Mouse (Mus musculus) liver, adult 2 months (tissue): ENCODE results near the gene Slc22a17. TPM values are rescaled to one million over a fixed set of nuclear protein-coding genes. Genes with fewer than 3 reads are reported as not detected.

Experiments
- DNase-seq: peaks from one replicate; pipeline ENCODE4 v3.0.0-alpha.2; 2011; ENCODE audit warnings: low read depth, low spot score; ENCODE audit errors: extremely low read depth
- H3K27ac ChIP-seq: fragments of 200-500 bp; replicated peaks from 2 replicates; pipeline ENCODE4 v1.5.1; 2012; ENCODE audit warnings: low read depth, mild to moderate bottlenecking, control low read depth, inconsistent platforms, low read length; ENCODE audit not compliant: insufficient read depth
- H3K27me3 ChIP-seq: fragments of 200-500 bp; 2 replicates; pipeline ENCODE4 v1.6.1; 2012; ENCODE audit warnings: mild to moderate bottlenecking, moderate library complexity, low read length, inconsistent platforms; ENCODE audit not compliant: control insufficient read depth, insufficient read depth
- H3K36me3 ChIP-seq: fragments of 200-500 bp; 2 replicates; pipeline ENCODE4 v1.6.1; 2012; ENCODE audit warnings: low read length, inconsistent platforms; ENCODE audit not compliant: control insufficient read depth, insufficient read depth
- H3K4me1 ChIP-seq: fragments of 200-500 bp; 2 replicates; pipeline ENCODE4 v1.6.1; 2011; ENCODE audit warnings: low read length; ENCODE audit not compliant: control insufficient read depth, insufficient read depth
- H3K4me3 ChIP-seq: fragments of 200-500 bp; 2 replicates; pipeline ENCODE4 v1.5.1; 2011; ENCODE audit warnings: low read depth, mild to moderate bottlenecking, control low read depth, low read length, moderate library complexity; ENCODE audit not compliant: insufficient read depth
- H3K79me2 ChIP-seq: fragments of 200-500 bp; 2 replicates; pipeline ENCODE4 v1.6.1; 2012; ENCODE audit warnings: inconsistent platforms, mild to moderate bottlenecking, low read length, moderate library complexity; ENCODE audit not compliant: control insufficient read depth, insufficient read depth
- H3K9ac ChIP-seq: fragments of 200-500 bp; 2 replicates; pipeline ENCODE4 v1.6.1; 2012; ENCODE audit warnings: low read depth, mild to moderate bottlenecking, control low read depth, inconsistent platforms, low read length
- CTCF ChIP-seq: fragments of 200-500 bp; IDR thresholded peaks from 2 replicates; pipeline ENCODE4 v1.5.1; 2011; ENCODE audit warnings: low read depth, low read length, control low read depth
- POLR2A ChIP-seq: fragments of 200-500 bp; IDR thresholded peaks from 2 replicates; pipeline ENCODE4 v1.6.1; 2011; ENCODE audit warnings: low read length, control low read depth; ENCODE audit not compliant: insufficient read depth; ENCODE audit errors: extremely low read depth
- WGBS: fragments of 180-500 bp; shearing (Covaris S2); methylation state at CpG from one replicate; pipeline ENCODE4 v1.1.7; 2018; 5-methylcytosine and 5-hydroxymethylcytosine counted together
- polyA plus RNA-seq: library from polyadenylated mRNA; depleted of rRNA; stranded (reverse); fragments of >200 nt; gene quantifications from 2 replicates; pipeline ENCODE4 v1.2.3, GENCODE M21; 2012
- total RNA-seq: library from RNA; depleted of rRNA; stranded (reverse); fragments of >200 nt; gene quantifications from 2 replicates; pipeline ENCODE4 v1.2.3, GENCODE M21; 2014

Gene Slc22a17
- total and polyA plus RNA-seq, 2 experiments: 0.46 to 2.7 TPM

GRCm38 (mm10) chr14:54897445-54897844, 15.5 kb downstream of the Slc22a17 start:
- H3K79me2 ChIP-seq: no peaks in the 10 kb centered on the region; the same call in 1 of the 2 replicates
- H3K27me3 ChIP-seq: no peaks in the 10 kb centered on the region
- DNase-seq: no peak
- no peak for TF ChIP-seq CTCF
- no peak for TF ChIP-seq POLR2A
- peaks cover 8% of the 10 kb centered on the region for H3K4me1 ChIP-seq
- H3K36me3 ChIP-seq: peaks cover 27% of the 10 kb centered on the region
- 29% methylated on average over 2 of the region's 2 CpGs for WGBS
- H3K27ac ChIP-seq: no peak overlapping the region
- no peak overlapping the region for H3K9ac ChIP-seq
- no peak overlapping the region for H3K4me3 ChIP-seq

GRCm38 (mm10) chr14:54894296-54895151, 18.4 kb downstream of the Slc22a17 start:
- Histone ChIP-seq H3K79me2 (no peaks in the 10 kb centered on the region; the same call in 1 of the 2 replicates), H3K4me3 (peak overlapping the region; percentile 90), H3K27me3 (no peaks in the 10 kb centered on the region), H3K9ac (peak overlapping the region; percentile 96), H3K27ac (peak overlapping the region; percentile 92), H3K4me1 (peaks cover 7% of the 10 kb centered on the region), H3K36me3 (peaks cover 27% of the 10 kb centered on the region)
- no peak for TF ChIP-seq POLR2A
- TF ChIP-seq CTCF: no peak
- peak; percentile 78 for DNase-seq
- under 1% methylated on average over 53 of the region's 54 CpGs for WGBS

- H3K36me3 ChIP-seq: peaks cover 27% of the 10 kb centered on the region
- no peaks in the 10 kb centered on the region for H3K27me3 ChIP-seq
- H3K27ac ChIP-seq: no peak overlapping the region
- TF ChIP-seq CTCF: no peak
- TF ChIP-seq POLR2A: peak; percentile 23; the same call in 1 of the 2 replicates
- DNase-seq: peak; percentile 100
- H3K9ac ChIP-seq: peak overlapping the region; percentile 96
- H3K4me1 ChIP-seq: peaks cover 7% of the 10 kb centered on the region
- H3K79me2 ChIP-seq: no peaks in the 10 kb centered on the region; the same call in 1 of the 2 replicates
- under 1% methylated on average over 38 of the region's 38 CpGs for WGBS
- H3K4me3 ChIP-seq: peak overlapping the region; percentile 90
Measured at GRCm38 (mm10) chr14:54893651-54894181, 19.2 kb downstream of the Slc22a17 start.

GRCm38 (mm10) chr14:54892200-54892599, 20.7 kb downstream of the Slc22a17 start, which contains the start of gene Pabpn1:
Gene Pabpn1 (plus strand): TSS chr14:54892500.
- Histone ChIP-seq H3K27me3 (no peaks in the 10 kb centered on the region), H3K4me3 (no peak within 1 kb of the TSS; the same call in 1 of the 2 replicates), H3K36me3 (peaks cover 19% of the 10 kb centered on the region), H3K79me2 (no peaks in the 10 kb centered on the region; the same call in 1 of the 2 replicates), H3K4me1 (peaks cover 7% of the 10 kb centered on the region), H3K9ac (no peak within 1 kb of the TSS), H3K27ac (peak within 1 kb of the TSS; percentile 30; the same call in 1 of the 2 replicates)
- TF ChIP-seq CTCF (no peak), POLR2A (no peak)
- WGBS: 91% methylated on average over 3 of the region's 3 CpGs
- no peak for DNase-seq

- no peak overlapping the region for H3K9ac ChIP-seq
- no peak for DNase-seq
- H3K79me2 ChIP-seq: no peaks in the 10 kb centered on the region; the same call in 1 of the 2 replicates
- H3K4me3 ChIP-seq: no peak overlapping the region
- peaks cover 9% of the 10 kb centered on the region; the same call in 1 of the 2 replicates for H3K4me1 ChIP-seq
- H3K27ac ChIP-seq: no peak overlapping the region
- TF ChIP-seq CTCF (no peak), POLR2A (no peak)
- 96% methylated on average over 11 of the region's 11 CpGs for WGBS
- H3K27me3 ChIP-seq: no peaks in the 10 kb centered on the region
- no peaks in the 10 kb centered on the region for H3K36me3 ChIP-seq
Measured at GRCm38 (mm10) chr14:54885309-54885708, 27.6 kb downstream of the Slc22a17 start.
